In the genomic region with DNA sequence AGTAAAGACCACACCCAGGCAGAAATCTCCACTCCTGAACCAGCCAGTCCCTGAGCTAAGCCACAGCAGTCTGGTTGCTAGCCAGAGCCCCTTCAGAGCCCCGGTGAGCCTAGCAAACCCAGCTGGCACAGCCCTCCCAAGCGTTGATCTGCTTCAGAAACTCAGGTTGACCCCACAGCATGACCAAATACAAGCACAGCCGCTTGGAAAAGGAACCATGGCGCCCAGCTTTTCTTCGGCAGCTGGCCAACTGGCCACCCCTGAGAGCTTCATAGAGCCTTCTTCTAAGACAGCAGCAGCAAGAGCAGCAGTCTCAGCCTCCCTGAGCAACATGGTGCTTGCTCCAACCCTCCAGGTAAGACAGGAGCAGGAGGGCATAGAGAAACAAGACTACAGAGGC, we compare ENCODE assay signal across 24 mouse cellular contexts.
"Had no signal": no experiment of that assay in that cellular context is flagged by ENCODE, and none has a peak within 500 bp of the region (broad histone marks: within the 10 kb centered on the region; RNA-seq: fewer than 3 reads in every experiment).

No protein-coding gene starts in this region.

- H3K9me3 ChIP-seq: forebrain, embryonic 15.5 days; heart, embryonic 13.5 days; heart, embryonic 15.5 days; hindbrain, embryonic 12.5 days; kidney, embryonic 15.5 days; limb, embryonic 13.5 days; limb, embryonic 15.5 days had no signal

- H3K4me1 ChIP-seq: forebrain, embryonic 15.5 days; heart, embryonic 15.5 days; hindbrain, embryonic 12.5 days; kidney, embryonic 15.5 days; limb, embryonic 13.5 days; limb, embryonic 15.5 days had no signal

- H3K27ac ChIP-seq: forebrain, embryonic 15.5 days; heart, adult 2 months; heart, embryonic 13.5 days; heart, embryonic 15.5 days; hindbrain, embryonic 12.5 days; hindbrain, embryonic 14.5 days; kidney, embryonic 15.5 days; kidney, postnatal 0 days; limb, embryonic 13.5 days; limb, embryonic 15.5 days had no signal

- DNase-seq: forebrain, postnatal 0 days; gastrocnemius, postnatal 14 days; gastrocnemius, postnatal 36 days; heart, adult 11 months; heart, adult 2 months; heart, postnatal 14 days; heart, postnatal 36 days; kidney, adult 11 months; kidney, adult 2 months; kidney, adult 9 months; kidney, postnatal 36 days; left cerebral cortex, postnatal 4 days had no signal

- H3K4me2 ChIP-seq: forebrain, embryonic 15.5 days; heart, embryonic 11.5 days; heart, embryonic 13.5 days; heart, embryonic 15.5 days; hindbrain, embryonic 12.5 days; hindbrain, embryonic 14.5 days; kidney, embryonic 15.5 days; limb, embryonic 13.5 days; limb, embryonic 15.5 days had no signal

- H3K4me3 ChIP-seq: forebrain, embryonic 15.5 days; heart, adult 2 months; heart, embryonic 13.5 days; heart, embryonic 15.5 days; hindbrain, embryonic 12.5 days; kidney, embryonic 15.5 days; limb, embryonic 13.5 days; limb, embryonic 15.5 days had no signal

- ATAC-seq: forebrain, embryonic 15.5 days; forebrain, postnatal 0 days; hindbrain, embryonic 16.5 days; intestine, embryonic 16.5 days had no signal

- H3K9ac ChIP-seq: forebrain, embryonic 15.5 days; forebrain, postnatal 0 days; heart, embryonic 13.5 days; heart, embryonic 15.5 days; hindbrain, embryonic 12.5 days; hindbrain, embryonic 14.5 days; kidney, embryonic 15.5 days; limb, embryonic 13.5 days; limb, embryonic 15.5 days had no signal

- H3K27me3 ChIP-seq: forebrain, embryonic 15.5 days; heart, embryonic 13.5 days; heart, embryonic 15.5 days; hindbrain, embryonic 12.5 days; kidney, embryonic 15.5 days; limb, embryonic 13.5 days; limb, embryonic 15.5 days had no signal
